In genomic region chr2:173083712-173084475, GRCm38 (mm10) we compare ENCODE assay signal across 8 mouse cellular contexts. TPM values are rescaled to one million over a fixed set of nuclear protein-coding genes. Genes with fewer than 3 reads are reported as not detected.
DNase-seq lines count a peak whose midpoint lies in the region; ATAC-seq and TF ChIP-seq lines count a peak whose summit lies in the region.

No protein-coding gene starts in this region.

- no peak overlapping the region for H3K9ac ChIP-seq in embryonic facial prominence, embryonic 12.5 days
- H3K9ac ChIP-seq in limb, embryonic 15.5 days = no peak overlapping the region
- H3K9ac ChIP-seq in midbrain, embryonic 11.5 days (ENCODE audit: low read length) = no peak overlapping the region

- no peaks in the 10 kb centered on the region for H3K36me3 ChIP-seq in testis, adult 2 months (ENCODE audit: control insufficient read depth, insufficient read depth, low read length)
- no peaks in the 10 kb centered on the region for H3K36me3 ChIP-seq in embryonic facial prominence, embryonic 12.5 days
- no peaks in the 10 kb centered on the region for H3K36me3 ChIP-seq in limb, embryonic 15.5 days
- H3K36me3 ChIP-seq in midbrain, embryonic 11.5 days (ENCODE audit: control insufficient read depth, insufficient read depth, low read length) = no peaks in the 10 kb centered on the region

- ATAC-seq in embryonic facial prominence, embryonic 12.5 days (ENCODE audit: insufficient number of reproducible peaks, insufficient read depth, low FRiP score, low TSS enrichment) = peak; percentile 43; the same call in 1 of the 2 replicates
- ATAC-seq in limb, embryonic 15.5 days (ENCODE audit: insufficient number of reproducible peaks, low FRiP score, low TSS enrichment, low read depth) = no peak
- no peak for ATAC-seq in frontal cortex, adult (ENCODE audit: low TSS enrichment)
- no peak; the same call in 1 of the 2 replicates for ATAC-seq in midbrain, embryonic 11.5 days (ENCODE audit: low FRiP score)

- TF ChIP-seq CTCF in testis, adult 2 months (IDR thresholded peaks at IDR 0.05; ENCODE audit: control insufficient read depth, insufficient read depth, insufficient replicate concordance, low read depth, low read length) = no peak

- no peak for DNase-seq in testis, postnatal 10 days (ENCODE audit: low spot score)
- peak; percentile 35 for DNase-seq in retina, embryonic 14.5 days (ENCODE audit: low spot score)
- DNase-seq in right cerebral cortex, postnatal 36 days (ENCODE audit: low spot score in 2 of 2) = no peak
- no peak for DNase-seq in midbrain, embryonic 11.5 days (ENCODE audit: low spot score, missing footprints)

- no peaks in the 10 kb centered on the region for H3K27me3 ChIP-seq in testis, adult 2 months (ENCODE audit: control insufficient read depth, insufficient read depth, low read length)
- H3K27me3 ChIP-seq in embryonic facial prominence, embryonic 12.5 days = no peaks in the 10 kb centered on the region
- no peaks in the 10 kb centered on the region for H3K27me3 ChIP-seq in limb, embryonic 15.5 days
- no peaks in the 10 kb centered on the region; the same call in 1 of the 2 replicates for H3K27me3 ChIP-seq in midbrain, embryonic 11.5 days (ENCODE audit: control insufficient read depth, insufficient read depth, low read length)

- no peak for TF ChIP-seq POLR2A in testis, adult 2 months (IDR thresholded peaks at IDR 0.05; ENCODE audit: control insufficient read depth, low read depth, low read length)

- H3K4me3 ChIP-seq in testis, adult 2 months (ENCODE audit: control insufficient read depth, low read depth, low read length) = peak overlapping the region; percentile 65
- no peak overlapping the region for H3K4me3 ChIP-seq in embryonic facial prominence, embryonic 12.5 days
- no peak overlapping the region for H3K4me3 ChIP-seq in limb, embryonic 15.5 days
- H3K4me3 ChIP-seq in midbrain, embryonic 11.5 days (ENCODE audit: low read depth, low read length) = no peak overlapping the region

- H3K27ac ChIP-seq in testis, adult 2 months (ENCODE audit: control insufficient read depth, insufficient read depth, low read depth, low read length) = no peak overlapping the region
- H3K27ac ChIP-seq in embryonic facial prominence, embryonic 12.5 days = no peak overlapping the region
- no peak overlapping the region for H3K27ac ChIP-seq in limb, embryonic 15.5 days
- H3K27ac ChIP-seq in midbrain, embryonic 11.5 days (ENCODE audit: low read depth, low read length) = no peak overlapping the region

- H3K4me1 ChIP-seq in testis, adult 2 months (ENCODE audit: control insufficient read depth, insufficient read depth, low read length) = no peaks in the 10 kb centered on the region; the same call in 1 of the 2 replicates
- H3K4me1 ChIP-seq in embryonic facial prominence, embryonic 12.5 days = 0 out of 2 replicates have a peak, but pooled peaks cover 7% of the 10 kb centered on the region
- H3K4me1 ChIP-seq in limb, embryonic 15.5 days = peaks cover 16% of the 10 kb centered on the region
- H3K4me1 ChIP-seq in midbrain, embryonic 11.5 days (ENCODE audit: control insufficient read depth, insufficient read depth, low read length) = no peaks in the 10 kb centered on the region

- WGBS in embryonic facial prominence, embryonic 12.5 days = 15% methylated on average over 13 of the region's 13 CpGs
- WGBS in limb, embryonic 15.5 days = 9% methylated on average over 13 of the region's 13 CpGs
- WGBS in midbrain, embryonic 11.5 days = 23% methylated on average over 13 of the region's 13 CpGs

- peak overlapping the region; percentile 29; the same call in 1 of the 2 replicates for H3K4me2 ChIP-seq in embryonic facial prominence, embryonic 12.5 days (replicated peaks)
- H3K4me2 ChIP-seq in limb, embryonic 15.5 days = peak overlapping the region; percentile 11; the same call in 1 of the 2 replicates
- H3K4me2 ChIP-seq in midbrain, embryonic 11.5 days = no peak overlapping the region

- H3K9me3 ChIP-seq in embryonic facial prominence, embryonic 12.5 days = no peaks in the 10 kb centered on the region
- H3K9me3 ChIP-seq in limb, embryonic 15.5 days = no peaks in the 10 kb centered on the region
- H3K9me3 ChIP-seq in midbrain, embryonic 11.5 days (ENCODE audit: control insufficient read depth, low read length) = no peaks in the 10 kb centered on the region

RNA-seq across cellular contexts. Expression of gene Ctcfl, which starts 35.4 kb away (rescaled TPM):
- polyA plus RNA-seq in testis, adult 2 months (2012; rRNA removed) = 0.59 and 0.62 TPM in 2 replicates
- polyA plus RNA-seq in embryonic facial prominence, embryonic 12.5 days (2016; fragmentation: Nextera tagmentation; extraction: Ambion mirVana) = 0.12 TPM in 1 of 2 replicates, not detected in the other
- 0.05 and 0.09 TPM in 2 replicates for polyA plus RNA-seq in limb, embryonic 15.5 days (2015; fragmentation: Nextera tagmentation; extraction: Ambion mirVana)
- polyA plus RNA-seq in midbrain, embryonic 11.5 days (2014; fragmentation: Nextera tagmentation; extraction: Ambion mirVana) = 0.08 TPM in 1 of 2 replicates, not detected in the other
